8 mouse cellular contexts compared by ENCODE assay signal in the genomic region with DNA sequence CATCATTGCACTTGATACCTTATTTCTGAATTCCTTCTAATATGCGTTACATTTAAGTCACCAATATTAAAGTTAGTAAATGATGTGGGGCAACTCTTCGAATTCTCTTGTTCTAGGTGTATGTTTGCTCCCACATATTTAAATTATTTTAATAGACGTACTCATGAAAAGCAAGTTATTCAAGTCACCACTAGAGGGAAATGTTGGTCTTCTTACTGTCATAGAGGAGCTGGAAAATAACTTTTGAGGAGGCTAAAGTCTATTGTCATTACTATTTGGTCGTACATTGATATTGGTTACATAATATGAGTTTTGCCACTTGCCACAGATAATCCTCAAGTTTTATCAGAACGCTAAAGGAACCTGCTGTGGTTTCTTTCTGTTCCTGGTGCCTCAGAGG.
DNase-seq lines count a peak whose midpoint lies in the region; ATAC-seq lines count a peak whose summit lies in the region.

No protein-coding gene starts in this region.

- H3K27me3 ChIP-seq in hindbrain, embryonic 16.5 days (replicated peaks; ENCODE audit: control insufficient read depth, insufficient read depth, low read length) = no peaks in the 10 kb centered on the region
- H3K27me3 ChIP-seq in hindbrain, embryonic 10.5 days (ENCODE audit: insufficient read depth, poor library complexity, severe bottlenecking) = no peaks in the 10 kb centered on the region
- H3K27me3 ChIP-seq in neural tube, embryonic 14.5 days (ENCODE audit: control insufficient read depth, insufficient read depth, low read length) = no peaks in the 10 kb centered on the region

- no peak overlapping the region for H3K4me2 ChIP-seq in hindbrain, embryonic 16.5 days (ENCODE audit: low read length)
- H3K4me2 ChIP-seq in neural tube, embryonic 14.5 days (ENCODE audit: low read depth, low read length) = no peak overlapping the region

- no peak for DNase-seq in hindbrain, embryonic 10.5 days (ENCODE audit: low spot score)
- no peak for DNase-seq in neural tube, embryonic 10.5 days (ENCODE audit: extremely low spot score, low spot score)
- peak; percentile 12 for DNase-seq in forelimb bud, embryonic 11.5 days (ENCODE audit: low read depth, low spot score)
- no peak for DNase-seq in thymus, postnatal 0 days (ENCODE audit: low spot score)
- DNase-seq in spleen, postnatal 4 days (ENCODE audit: low spot score in 2 of 2) = no peak
- DNase-seq in adrenal gland, postnatal 25 days = no peak

- H3K9me3 ChIP-seq in hindbrain, embryonic 16.5 days (ENCODE audit: control insufficient read depth, low read length) = no peaks in the 10 kb centered on the region
- no peaks in the 10 kb centered on the region for H3K9me3 ChIP-seq in hindbrain, embryonic 10.5 days
- H3K9me3 ChIP-seq in neural tube, embryonic 14.5 days (ENCODE audit: control insufficient read depth, low read length) = no peaks in the 10 kb centered on the region

- no peaks in the 10 kb centered on the region for H3K4me1 ChIP-seq in hindbrain, embryonic 16.5 days (ENCODE audit: control insufficient read depth, insufficient read depth, low read depth, low read length)
- no peaks in the 10 kb centered on the region for H3K4me1 ChIP-seq in hindbrain, embryonic 10.5 days (replicated peaks)
- H3K4me1 ChIP-seq in neural tube, embryonic 14.5 days (ENCODE audit: control insufficient read depth, insufficient read depth, low read length) = no peaks in the 10 kb centered on the region

- no peak overlapping the region for H3K27ac ChIP-seq in hindbrain, embryonic 16.5 days (ENCODE audit: low read depth, low read length)
- no peak overlapping the region for H3K27ac ChIP-seq in hindbrain, embryonic 10.5 days
- H3K27ac ChIP-seq in neural tube, embryonic 14.5 days (ENCODE audit: low read depth, low read length) = no peak overlapping the region

- H3K36me3 ChIP-seq in hindbrain, embryonic 16.5 days (ENCODE audit: control insufficient read depth, insufficient read depth, low read length) = no peaks in the 10 kb centered on the region
- no peaks in the 10 kb centered on the region for H3K36me3 ChIP-seq in hindbrain, embryonic 10.5 days
- no peaks in the 10 kb centered on the region for H3K36me3 ChIP-seq in neural tube, embryonic 14.5 days (ENCODE audit: control insufficient read depth, insufficient read depth, low read length)

- no peak overlapping the region for H3K9ac ChIP-seq in hindbrain, embryonic 16.5 days (ENCODE audit: low read depth, low read length)
- no peak overlapping the region for H3K9ac ChIP-seq in neural tube, embryonic 14.5 days (replicated peaks; ENCODE audit: low read depth, low read length)

- H3K4me3 ChIP-seq in hindbrain, embryonic 16.5 days (ENCODE audit: low read length) = no peak overlapping the region
- no peak overlapping the region for H3K4me3 ChIP-seq in hindbrain, embryonic 10.5 days
- H3K4me3 ChIP-seq in neural tube, embryonic 14.5 days (ENCODE audit: low read depth, low read length) = no peak overlapping the region

- 21% methylated on average over 5 of the region's 5 CpGs for WGBS in hindbrain, embryonic 16.5 days
- 29% methylated on average over 5 of the region's 5 CpGs for WGBS in hindbrain, embryonic 10.5 days
- 29% methylated on average over 5 of the region's 5 CpGs for WGBS in neural tube, embryonic 14.5 days

- 0 out of 2 replicates have a peak, but pooled peaks have one; percentile 40 for ATAC-seq in hindbrain, embryonic 16.5 days
- peak; percentile 65; the same call in 1 of the 2 replicates for ATAC-seq in neural tube, embryonic 14.5 days (ENCODE audit: low read depth)
